Mouse (Mus musculus) lung, postnatal 0 days (tissue): ENCODE measurements at regions not wholly inside any gene's neighbourhood (a gene's known extent, or its start where the extent isn't known, plus 50 kb on each side); places are given as distances from the start of the nearest gene placed in this dataset.

Experiments
- ATAC-seq: fragments of 200-750 bp; cut with Nextera tagmentation; 2 replicates; pipeline ENCODE4 v1.8.0; 2017; ENCODE audit warnings: moderate library complexity
- DNase-seq: peaks from one replicate; pipeline ENCODE4 v3.0.0-alpha.2; 2016; ENCODE audit warnings: low spot score
- H3K27ac ChIP-seq: fragments of 300-500 bp; sonication (generic); 2 replicates; pipeline ENCODE4 v1.5.1; 2014; ENCODE audit warnings: antibody characterized with exemption, mild to moderate bottlenecking, low read length, mixed read lengths
- H3K27me3 ChIP-seq: fragments of 300-500 bp; sonication (generic); replicated peaks from 2 replicates; pipeline ENCODE4 v1.6.1; 2014; ENCODE audit warnings: low read length, mixed read lengths; ENCODE audit not compliant: insufficient read depth
- H3K36me3 ChIP-seq: fragments of 300-500 bp; sonication (generic); 2 replicates; pipeline ENCODE4 v1.6.1; 2014; ENCODE audit warnings: low read length, mixed read lengths; ENCODE audit not compliant: insufficient read depth
- H3K4me1 ChIP-seq: fragments of 300-500 bp; sonication (generic); 2 replicates; pipeline ENCODE4 v1.6.1; 2014; ENCODE audit warnings: antibody characterized with exemption, low read depth, low read length, mixed read lengths; ENCODE audit not compliant: insufficient read depth
- H3K4me2 ChIP-seq: fragments of 300-500 bp; sonication (generic); replicated peaks from 2 replicates; pipeline ENCODE4 v1.6.1; 2014; ENCODE audit warnings: low read depth, mild to moderate bottlenecking, low read length, moderate library complexity, mixed read lengths
- H3K4me3 ChIP-seq: fragments of 300-500 bp; sonication (generic); 2 replicates; pipeline ENCODE4 v1.5.1; 2014; ENCODE audit warnings: low read depth, low read length
- H3K9ac ChIP-seq: fragments of 300-500 bp; sonication (generic); replicated peaks from 2 replicates; pipeline ENCODE4 v1.6.1; 2014; ENCODE audit warnings: low read depth, mild to moderate bottlenecking
- H3K9me3 ChIP-seq: fragments of 300-500 bp; sonication (generic); 2 replicates; pipeline ENCODE4 v1.6.1; 2016; ENCODE audit warnings: low read length, mixed read lengths
- CTCF ChIP-seq: IDR thresholded peaks from 2 replicates; pipeline ENCODE4 v1.5.1; 2016; ENCODE audit warnings: antibody characterized with exemption, mild to moderate bottlenecking
- EP300 ChIP-seq: IDR thresholded peaks from 2 replicates; pipeline ENCODE4 v1.6.1; 2016; ENCODE audit warnings: antibody characterized with exemption, mild to moderate bottlenecking, control low read depth
- WGBS: fragments of 180-500 bp; shearing (Covaris S2); extraction: QIAGEN DNeasy Blood & Tissue Kit; methylation state at CpG from one replicate; pipeline ENCODE4 v1.1.7; 2014; 5-methylcytosine and 5-hydroxymethylcytosine counted together

DNA sequence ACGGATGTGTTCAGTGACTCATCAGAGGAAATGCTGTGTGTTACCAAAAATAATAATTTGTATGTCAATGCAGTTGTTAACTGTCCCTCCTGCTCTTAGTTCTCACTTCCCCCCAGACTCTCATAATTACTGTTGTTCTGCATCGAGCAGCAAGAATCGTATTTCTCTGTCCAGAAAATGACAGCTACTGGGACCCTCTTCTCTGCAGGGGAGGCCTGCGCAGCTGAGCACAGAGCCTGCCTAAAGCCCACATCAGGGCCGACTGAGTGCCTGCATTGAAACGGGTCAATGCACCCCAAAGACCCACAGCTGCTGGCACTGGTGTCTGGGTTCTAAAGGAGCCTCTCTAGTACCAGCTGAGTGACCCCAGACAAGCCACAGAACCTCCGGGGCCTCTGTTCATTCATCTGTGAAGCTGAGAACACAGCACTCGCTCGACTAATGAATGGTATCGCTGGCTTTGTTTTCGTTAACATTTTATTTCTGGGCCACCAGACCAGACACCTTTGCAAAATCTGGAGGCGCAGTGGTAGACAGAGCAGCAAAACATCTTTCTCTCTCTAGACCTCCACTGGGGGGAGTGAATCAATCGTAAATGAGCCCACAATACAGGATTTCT lies 163.2 kb downstream of the Clic5 start:
- WGBS, result 75% methylated on average over 13 of the region's 13 CpGs
- no peak overlapping the region for H3K4me3 ChIP-seq
- TF ChIP-seq EP300 (no peak), CTCF (no peak)
- H3K27me3 ChIP-seq, result no peaks in the 10 kb centered on the region
- H3K36me3 ChIP-seq, result no peaks in the 10 kb centered on the region
- no peak overlapping the region for H3K4me2 ChIP-seq
- no peaks in the 10 kb centered on the region for H3K9me3 ChIP-seq
- H3K4me1 ChIP-seq, result no peaks in the 10 kb centered on the region
- H3K9ac ChIP-seq, result no peak overlapping the region
- no peak for ATAC-seq
- no peak overlapping the region for H3K27ac ChIP-seq
- no peak for DNase-seq

GRCm38 (mm10) chr17:44352142-44352541 lies 163.8 kb downstream of the Clic5 start:
- H3K9me3 ChIP-seq, result no peaks in the 10 kb centered on the region
- no peak for TF ChIP-seq CTCF
- no peak overlapping the region for H3K9ac ChIP-seq
- H3K4me3 ChIP-seq, result no peak overlapping the region
- H3K27ac ChIP-seq, result no peak overlapping the region
- no peaks in the 10 kb centered on the region for H3K27me3 ChIP-seq
- H3K36me3 ChIP-seq, result no peaks in the 10 kb centered on the region
- no peak for ATAC-seq
- H3K4me2 ChIP-seq, result no peak overlapping the region
- no peaks in the 10 kb centered on the region for H3K4me1 ChIP-seq
- WGBS, result 88% methylated on average over 13 of the region's 13 CpGs
- DNase-seq, result no peak

- Histone ChIP-seq H3K9me3 (no peaks in the 10 kb centered on the region), H3K4me2 (no peak overlapping the region), H3K27ac (no peak overlapping the region), H3K4me3 (no peak overlapping the region), H3K4me1 (no peaks in the 10 kb centered on the region), H3K27me3 (no peaks in the 10 kb centered on the region), H3K9ac (no peak overlapping the region), H3K36me3 (no peaks in the 10 kb centered on the region)
- WGBS, result 83% methylated on average over 4 of the region's 4 CpGs
- no peak for ATAC-seq
- no peak for TF ChIP-seq CTCF
- no peak for TF ChIP-seq EP300
- no peak for DNase-seq
Measured at GRCm38 (mm10) chr17:44363111-44363510, 174.7 kb downstream of the Clic5 start.

DNA sequence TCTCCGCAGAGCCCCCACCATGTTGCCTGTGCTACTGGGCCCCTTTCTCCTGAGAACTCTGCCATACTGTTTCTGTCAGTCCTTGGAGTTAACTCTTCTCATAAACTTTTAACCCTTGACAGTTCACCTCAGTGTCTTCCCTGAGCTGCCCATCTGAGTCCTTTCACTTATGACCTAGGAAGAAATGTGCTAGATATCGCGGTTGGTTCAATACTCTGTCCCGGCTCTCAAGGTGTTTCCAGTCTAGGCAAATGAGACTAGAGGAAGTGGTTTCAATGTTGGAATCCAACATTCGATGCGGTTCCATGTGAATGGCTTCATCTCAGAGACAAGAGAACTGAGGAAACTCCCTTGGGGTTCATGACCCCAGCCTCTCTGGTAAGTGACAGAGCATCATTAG lies 176.1 kb downstream of the Clic5 start:
- Histone ChIP-seq H3K27ac (no peak overlapping the region), H3K4me2 (no peak overlapping the region), H3K9ac (no peak overlapping the region), H3K27me3 (no peaks in the 10 kb centered on the region), H3K36me3 (no peaks in the 10 kb centered on the region), H3K4me3 (no peak overlapping the region), H3K9me3 (no peaks in the 10 kb centered on the region), H3K4me1 (no peaks in the 10 kb centered on the region)
- TF ChIP-seq EP300, result no peak
- no peak for TF ChIP-seq CTCF
- DNase-seq, result no peak
- ATAC-seq, result no peak
- WGBS, result 90% methylated on average over 6 of the region's 6 CpGs

DNA sequence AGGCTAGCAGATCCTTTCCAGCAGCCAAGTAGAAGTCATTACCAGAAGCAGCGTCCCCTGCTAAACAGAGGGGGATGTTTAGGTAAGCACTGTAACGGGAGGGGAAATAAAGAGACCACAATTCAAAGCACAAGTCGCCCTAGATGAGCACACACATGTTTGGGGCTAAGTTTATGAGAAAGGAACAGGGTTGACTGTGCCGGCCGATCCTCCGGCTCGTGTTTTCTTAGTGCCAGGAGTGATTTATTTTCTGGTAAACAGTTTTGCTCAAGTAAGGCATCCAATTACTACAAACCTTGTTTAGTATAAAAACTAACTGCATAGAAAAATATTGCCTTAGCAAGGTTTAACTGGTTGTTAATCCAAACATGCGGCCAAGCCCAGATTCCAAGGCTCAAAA lies 178.1 kb downstream of the Clic5 start:
- H3K4me1 ChIP-seq, result no peaks in the 10 kb centered on the region
- DNase-seq, result no peak
- H3K36me3 ChIP-seq, result no peaks in the 10 kb centered on the region
- no peak overlapping the region for H3K4me2 ChIP-seq
- no peaks in the 10 kb centered on the region for H3K27me3 ChIP-seq
- H3K9ac ChIP-seq, result no peak overlapping the region
- ATAC-seq, result no peak
- no peak overlapping the region for H3K4me3 ChIP-seq
- H3K9me3 ChIP-seq, result no peaks in the 10 kb centered on the region
- H3K27ac ChIP-seq, result no peak overlapping the region
- 44% methylated on average over 8 of the region's 8 CpGs for WGBS
- TF ChIP-seq CTCF, result no peak
- no peak for TF ChIP-seq EP300

DNA sequence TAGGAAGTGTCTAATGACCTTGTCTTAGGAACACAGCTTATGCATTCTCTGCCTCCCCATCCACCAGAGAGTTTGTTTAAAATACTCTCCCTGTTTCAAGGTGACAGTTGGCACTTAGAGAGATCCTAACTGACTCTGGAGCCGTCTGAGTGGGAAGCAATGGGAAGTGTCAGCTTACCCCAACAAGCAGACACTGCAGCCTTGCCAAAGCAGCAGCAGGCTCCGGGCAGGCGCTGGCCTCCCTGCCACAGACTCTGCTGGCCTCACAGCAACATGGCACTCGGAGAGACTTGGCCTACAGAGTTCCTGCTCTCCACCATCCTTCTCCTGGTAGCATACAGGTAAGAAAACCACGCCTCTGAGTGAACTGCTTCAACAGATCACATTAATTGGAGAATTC lies 179.2 kb downstream of the Clic5 start:
- DNase-seq (no peak), ATAC-seq (no peak)
- no peaks in the 10 kb centered on the region for H3K9me3 ChIP-seq
- H3K4me2 ChIP-seq, result no peak overlapping the region
- no peak overlapping the region for H3K9ac ChIP-seq
- H3K4me1 ChIP-seq, result no peaks in the 10 kb centered on the region
- TF ChIP-seq CTCF (no peak), EP300 (no peak)
- H3K36me3 ChIP-seq, result no peaks in the 10 kb centered on the region
- H3K27ac ChIP-seq, result no peak overlapping the region
- no peak overlapping the region for H3K4me3 ChIP-seq
- 26% methylated on average over 5 of the region's 5 CpGs for WGBS
- no peaks in the 10 kb centered on the region for H3K27me3 ChIP-seq

- H3K36me3 ChIP-seq, result no peaks in the 10 kb centered on the region
- H3K4me1 ChIP-seq, result no peaks in the 10 kb centered on the region
- no peaks in the 10 kb centered on the region for H3K27me3 ChIP-seq
- WGBS, result 49% methylated on average over 3 of the region's 3 CpGs
- TF ChIP-seq CTCF, result no peak
- TF ChIP-seq EP300, result no peak
- DNase-seq (peak; percentile 57), ATAC-seq (no peak; the same call in 1 of the 2 replicates)
- H3K4me3 ChIP-seq, result no peak overlapping the region
- no peak overlapping the region for H3K27ac ChIP-seq
- no peak overlapping the region for H3K9ac ChIP-seq
- no peaks in the 10 kb centered on the region for H3K9me3 ChIP-seq
- H3K4me2 ChIP-seq, result no peak overlapping the region
Measured at GRCm38 (mm10) chr17:44370966-44371465, 182.6 kb downstream of the Clic5 start.
